Mouse (Mus musculus): ENCODE measurements at regions not wholly inside any gene's neighbourhood (a gene's known extent, or its start where the extent isn't known, plus 50 kb on each side); places are given as distances from the start of the nearest gene placed in this dataset.
"Not testable (repeated sequence)": the region's sequence is repeated elsewhere in the genome, so short reads cannot be mapped to it uniquely, and the experiment has no call there.

GRCm38 (mm10) chr7:137649650-137650049, 212.2 kb downstream of the Glrx3 start:
- no peak for ATAC-seq

- ATAC-seq: no peak
Observed at GRCm38 (mm10) chr7:137653837-137654236, 216.4 kb downstream of the Glrx3 start.

DNA sequence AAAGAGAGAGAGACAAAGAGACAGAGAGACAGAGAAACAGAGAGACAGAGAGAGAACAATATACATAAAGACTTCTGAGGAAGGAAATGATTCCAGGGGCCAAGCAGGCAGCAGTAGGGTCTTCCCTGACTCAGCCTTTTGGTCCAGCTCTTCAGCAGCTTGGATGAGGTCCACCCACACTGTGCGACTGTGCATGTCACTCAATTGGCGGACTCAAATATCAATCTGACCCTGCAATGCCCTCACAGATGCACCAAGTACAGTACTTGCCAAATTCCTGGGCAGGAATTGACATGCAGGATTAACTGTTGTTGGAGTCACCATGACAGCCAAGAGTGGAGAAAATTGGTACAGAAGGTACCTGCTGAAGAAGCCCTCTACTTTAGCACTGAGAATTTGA, 229.8 kb downstream of the Glrx3 start:
- no peak for ATAC-seq

GRCm38 (mm10) chr7:137671156-137671555, 233.7 kb downstream of the Glrx3 start:
- no peak for ATAC-seq

DNA sequence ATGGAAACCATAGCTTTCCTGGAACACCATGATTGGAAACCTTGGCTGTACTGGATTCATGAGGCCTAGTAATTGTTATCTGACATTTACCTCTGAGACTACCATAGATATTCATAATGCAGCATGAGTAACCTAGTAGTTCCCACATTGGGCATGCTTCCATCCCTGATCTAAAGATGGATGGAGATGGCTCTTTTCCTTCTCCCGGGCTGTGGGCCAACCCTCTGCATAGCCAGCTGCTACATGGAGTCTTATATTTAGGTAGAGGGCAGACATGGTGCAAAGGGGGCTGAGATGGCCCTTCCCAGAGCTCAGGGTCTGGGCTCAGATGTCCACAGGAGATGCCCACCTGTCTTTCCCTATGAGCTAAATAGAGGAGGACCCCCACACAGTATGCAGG, 237.2 kb downstream of the Glrx3 start:
- ATAC-seq: no peak

- no peak for ATAC-seq
Observed at GRCm38 (mm10) chr7:137675381-137675780, 238.0 kb downstream of the Glrx3 start.

DNA sequence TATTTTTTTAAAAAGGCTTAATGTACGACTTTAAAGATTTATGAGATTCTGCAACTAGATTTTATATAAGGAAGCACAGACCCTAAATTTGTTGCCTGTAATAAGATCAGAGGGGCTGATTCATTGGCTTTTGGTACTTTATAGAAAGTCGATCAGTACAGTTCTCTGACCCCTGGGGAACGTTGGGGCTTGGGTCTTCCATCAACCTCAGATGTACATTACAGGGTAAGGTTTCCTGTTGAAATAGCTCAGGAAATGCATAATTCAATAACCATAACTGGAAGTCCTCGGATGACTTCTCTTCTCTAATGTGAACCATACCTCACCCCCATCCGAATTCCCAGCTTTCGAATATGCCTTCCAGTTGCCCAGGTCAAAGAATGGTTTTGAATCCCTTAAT, 247.4 kb downstream of the Glrx3 start:
- ATAC-seq: no peak

DNA sequence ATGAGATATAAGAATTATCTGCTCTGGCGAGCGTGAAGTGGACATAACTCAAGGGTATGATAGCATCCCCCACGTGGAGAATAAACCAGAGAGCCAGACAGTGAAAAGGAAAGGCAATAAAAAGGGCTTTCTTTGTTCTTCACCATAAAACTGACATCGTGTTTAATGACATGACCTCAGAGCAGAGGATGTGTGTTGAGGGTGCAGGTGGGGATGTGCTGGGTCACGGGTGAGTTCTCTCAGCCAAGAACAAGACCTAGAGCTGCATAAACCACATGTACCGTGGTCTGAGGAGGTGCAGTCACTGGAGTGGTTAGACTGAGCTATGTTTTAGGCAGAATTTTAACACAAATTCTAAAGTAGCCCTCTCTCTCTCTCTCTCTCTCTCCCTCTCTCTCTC, 247.9 kb downstream of the Glrx3 start:
- ATAC-seq: no peak

DNA sequence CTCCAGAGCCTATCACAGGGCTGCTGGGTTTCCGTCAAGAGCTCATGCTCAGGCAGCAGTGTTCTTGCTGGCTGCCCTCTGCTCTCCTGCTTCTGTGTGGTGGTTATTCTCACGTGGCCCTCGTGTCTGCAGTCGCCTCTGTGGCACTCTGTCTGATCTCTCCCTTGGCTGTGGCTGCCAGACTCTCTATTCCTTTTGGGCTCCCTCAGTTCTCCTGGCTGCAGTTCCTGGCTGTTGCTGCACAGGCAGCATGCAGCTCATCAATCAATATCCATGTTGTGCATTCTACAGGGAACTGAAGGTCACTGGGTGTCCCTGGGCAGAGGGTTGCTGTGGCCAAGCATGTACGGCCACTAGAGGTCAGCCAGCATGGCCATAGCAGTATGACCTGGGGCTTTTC, 259.4 kb downstream of the Glrx3 start:
- ATAC-seq: no peak

DNA sequence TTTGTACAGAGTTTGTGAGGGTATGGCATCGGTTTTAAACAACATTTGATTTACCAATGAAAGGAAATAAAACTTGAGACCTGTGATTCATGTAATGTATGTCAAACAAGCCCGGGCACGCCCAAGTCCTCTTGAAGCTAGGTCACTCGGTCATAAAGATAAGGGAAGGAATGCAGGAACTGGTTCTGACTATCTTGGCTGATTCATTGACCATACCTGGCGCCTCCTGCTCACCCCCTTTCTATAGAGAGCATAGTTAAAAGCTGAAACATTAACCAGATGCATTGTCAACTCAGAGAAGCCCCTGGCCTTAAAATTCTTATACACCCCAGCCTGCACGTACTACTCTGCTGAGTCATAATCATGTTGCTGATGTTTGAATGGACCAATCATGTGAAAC, 261.1 kb downstream of the Glrx3 start:
- not testable (repeated sequence) for ATAC-seq

DNA sequence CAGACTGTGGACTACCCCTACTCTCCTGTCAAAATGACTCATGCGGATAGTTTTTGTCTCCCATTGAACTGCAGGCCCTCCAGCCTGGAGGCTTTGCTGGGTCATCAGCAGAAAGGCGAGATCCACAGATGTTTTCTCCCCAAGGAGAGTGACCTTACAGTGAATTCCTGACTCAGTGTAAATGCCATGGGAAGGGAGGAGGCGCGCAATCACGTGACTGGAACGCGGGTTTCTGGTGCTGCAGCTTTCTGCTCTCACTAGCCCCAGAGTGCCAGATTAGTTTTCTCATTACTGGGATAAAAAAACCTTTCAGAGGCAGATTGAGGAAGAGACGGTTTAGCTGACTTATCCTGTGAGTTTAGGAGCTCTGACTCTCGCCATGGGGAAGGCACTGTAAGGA, 275.4 kb downstream of the Glrx3 start:
- no peak for ATAC-seq

DNA sequence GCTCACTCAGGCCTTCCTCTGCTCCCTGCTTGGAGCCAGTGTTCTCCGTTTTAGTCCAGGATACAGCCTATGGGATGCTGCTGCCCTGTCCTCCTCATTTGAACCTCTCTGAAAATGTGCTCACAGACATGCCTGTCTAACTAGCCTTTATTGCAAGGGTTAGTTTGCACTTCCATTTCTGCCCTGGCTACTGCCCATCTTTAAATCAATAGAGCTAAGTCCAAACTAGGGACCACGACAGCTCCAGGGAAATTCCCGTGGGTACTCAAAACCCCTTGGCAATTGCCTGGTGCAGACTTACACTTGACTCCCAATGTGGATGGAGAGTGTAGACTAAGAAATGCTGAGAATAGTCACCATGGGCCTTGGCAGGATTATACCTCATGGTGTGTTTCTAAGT, 276.4 kb downstream of the Glrx3 start:
- no peak for ATAC-seq

- no peak for ATAC-seq
Observed at GRCm38 (mm10) chr7:137714318-137714962, 277.0 kb downstream of the Glrx3 start.

DNA sequence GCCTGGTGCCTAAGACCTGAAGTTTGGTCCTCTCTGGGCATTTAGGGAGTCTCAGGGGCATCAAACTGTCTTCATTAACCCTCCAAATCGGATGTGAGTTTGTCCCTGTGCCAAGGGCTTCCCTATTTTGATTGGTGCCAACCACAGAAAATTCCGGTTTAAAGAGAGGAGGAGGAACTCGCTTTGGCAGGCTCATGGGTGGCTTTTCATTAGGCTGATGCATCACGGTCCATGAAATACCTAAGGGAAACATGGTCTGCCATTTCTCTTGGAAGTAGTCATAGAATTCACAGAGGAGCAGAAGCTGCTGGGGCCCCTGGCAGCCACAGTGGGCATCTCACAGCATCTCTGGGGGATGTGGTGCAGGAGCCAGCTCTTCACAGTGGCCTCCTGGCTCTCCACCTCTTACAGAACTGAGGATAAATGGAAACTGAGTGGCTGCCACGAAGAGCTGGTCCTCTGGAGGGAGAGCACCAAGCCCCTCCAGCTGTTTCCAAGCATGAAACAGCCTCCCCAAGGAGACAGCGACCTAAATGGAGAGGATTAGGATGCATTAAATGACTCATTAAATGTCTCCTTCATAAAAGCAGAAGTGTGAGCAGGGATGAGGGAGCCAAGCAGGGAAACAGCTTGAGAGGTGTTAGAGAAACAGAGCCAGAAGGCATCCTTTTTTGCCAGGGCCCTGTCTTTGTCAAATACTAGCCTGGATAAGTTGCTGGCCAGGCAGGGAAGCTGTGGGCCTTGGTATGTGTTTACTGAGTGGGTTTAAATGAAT, 277.9 kb downstream of the Glrx3 start:
- no peak for ATAC-seq

GRCm38 (mm10) chr7:137723361-137724040, 286.1 kb downstream of the Glrx3 start:
- no peak for ATAC-seq

DNA sequence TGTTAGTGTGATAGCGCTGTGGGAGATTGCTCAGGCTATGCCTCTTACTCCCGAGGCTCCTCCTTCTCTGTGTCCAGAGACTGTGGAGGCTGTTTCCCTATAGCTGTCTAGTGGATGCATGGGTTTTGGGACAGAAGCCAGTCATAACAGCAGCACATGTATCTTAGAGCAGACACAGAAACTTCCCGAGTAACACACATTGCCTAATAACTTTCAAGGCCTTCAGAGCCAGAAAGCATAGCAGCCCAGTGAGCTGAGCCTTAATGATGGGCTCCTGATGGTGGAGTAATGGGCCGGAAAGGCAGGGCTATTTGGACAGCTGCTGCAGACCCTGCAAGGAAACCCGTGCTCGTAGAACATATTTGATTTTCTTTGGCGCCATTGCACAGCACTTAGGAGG, 288.6 kb downstream of the Glrx3 start:
- ATAC-seq: no peak

GRCm38 (mm10) chr7:137735873-137736527, 298.6 kb downstream of the Glrx3 start:
- no peak for ATAC-seq

DNA sequence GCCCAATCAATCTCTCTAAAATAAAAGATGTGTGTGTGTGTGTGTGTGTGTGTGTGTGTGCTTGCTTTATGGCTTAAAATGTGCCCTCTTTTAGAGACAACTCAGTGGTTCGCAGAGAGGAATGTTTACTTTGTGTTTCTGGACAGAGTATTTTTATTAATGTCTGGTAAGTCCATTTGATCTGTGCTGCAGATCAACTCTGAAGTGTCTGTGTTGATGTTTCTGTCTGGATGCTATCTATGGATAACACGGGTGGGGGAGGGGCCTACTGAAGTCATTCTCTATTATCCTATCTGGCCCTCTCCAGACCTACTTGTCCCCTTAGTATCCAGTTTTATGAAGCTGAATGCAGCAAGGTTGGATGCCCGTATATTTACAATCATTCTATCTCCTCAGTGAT, 304.3 kb downstream of the Glrx3 start:
- ATAC-seq: no peak

DNA sequence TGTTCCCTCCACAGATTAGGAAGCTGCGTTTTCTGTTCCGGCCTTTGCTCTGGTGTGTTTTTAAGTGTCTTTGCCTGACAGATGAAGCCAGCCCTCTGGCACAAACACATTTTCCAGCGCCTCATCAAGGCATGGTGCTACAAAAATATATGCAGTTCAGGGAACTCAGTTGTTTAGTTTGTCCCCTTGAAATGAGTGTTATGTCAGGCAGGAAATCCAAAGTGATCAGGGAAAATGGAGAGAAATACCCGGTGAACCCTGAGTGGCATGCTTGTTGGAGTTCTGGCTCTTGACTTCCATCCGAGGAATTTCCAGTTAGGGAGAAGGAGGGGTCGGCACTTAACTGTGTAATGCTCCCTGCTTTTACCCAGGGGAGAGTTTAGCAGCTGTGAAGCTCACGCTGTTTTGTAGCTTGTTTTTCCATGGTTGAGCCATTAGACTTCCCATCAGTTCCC, 304.9 kb downstream of the Glrx3 start:
- ATAC-seq: no peak

DNA sequence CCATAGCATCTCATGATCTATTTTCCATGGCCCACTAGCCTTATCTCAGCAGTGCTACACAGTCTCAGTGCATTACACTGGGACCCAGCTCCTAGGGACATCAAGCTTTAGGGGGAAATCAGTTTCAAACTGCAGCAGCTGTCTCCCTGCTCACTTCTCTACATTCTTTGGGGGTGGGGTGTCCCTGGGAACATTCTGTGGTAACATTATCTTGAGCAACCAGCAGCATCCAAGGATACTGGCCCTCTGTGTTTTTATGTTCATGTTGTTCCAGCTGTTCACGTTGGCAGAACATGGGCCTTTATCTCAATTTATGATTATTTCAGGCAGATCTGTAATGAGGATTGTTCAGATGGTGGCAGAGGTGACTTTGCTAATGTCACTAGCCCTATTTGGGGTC, 308.2 kb downstream of the Glrx3 start:
- no peak for ATAC-seq

GRCm38 (mm10) chr7:137745991-137746390, 308.6 kb downstream of the Glrx3 start:
- ATAC-seq: no peak

DNA sequence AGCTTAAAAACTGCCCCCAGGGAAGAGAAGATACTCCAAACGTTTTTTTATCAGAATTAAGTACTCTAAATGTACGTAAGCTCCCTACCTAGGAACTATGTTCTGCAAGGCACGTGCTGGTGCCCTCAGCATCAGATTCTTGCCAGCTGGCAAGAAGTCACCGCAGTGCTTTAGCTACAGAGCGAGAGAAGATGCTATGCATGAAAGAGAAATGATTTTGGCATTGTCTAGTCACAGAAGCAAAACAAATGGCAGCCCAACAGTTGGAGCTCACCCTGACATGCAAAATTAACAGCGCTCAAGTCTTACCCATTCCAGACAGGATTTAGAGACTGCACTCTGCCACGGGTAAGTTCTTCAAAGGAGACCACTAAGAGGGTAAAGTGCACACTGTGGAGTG, 311.5 kb downstream of the Glrx3 start:
- ATAC-seq: no peak

DNA sequence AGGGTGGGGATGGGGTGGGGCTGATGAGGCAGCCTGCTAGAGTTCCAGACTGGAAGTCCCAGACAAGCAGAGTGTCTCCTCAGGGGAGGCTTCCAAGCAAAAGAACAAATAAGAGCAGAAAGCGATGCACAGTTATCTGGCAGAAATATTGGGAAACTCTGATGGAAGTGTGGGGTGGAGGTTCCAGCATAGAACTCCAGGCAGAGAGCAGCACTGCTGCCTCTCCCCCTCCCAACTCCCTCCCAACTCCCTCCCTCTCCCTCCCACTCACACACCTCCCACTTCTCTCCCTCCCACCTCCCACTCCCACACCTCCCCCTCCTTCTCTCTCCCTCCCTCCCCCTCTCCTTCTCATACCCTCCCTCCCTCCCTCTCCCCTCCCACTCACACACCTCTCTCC, 313.3 kb downstream of the Glrx3 start:
- no peak for ATAC-seq
